8 mouse cellular contexts compared by ENCODE assay signal in genomic region chr1:171063569-171064490, GRCm38 (mm10). TPM values are rescaled to one million over a fixed set of nuclear protein-coding genes. Genes with fewer than 3 reads are reported as not detected.
DNase-seq lines count a peak whose midpoint lies in the region; ATAC-seq lines count a peak whose summit lies in the region.
"Not testable (repeated sequence)": the region's sequence is repeated elsewhere in the genome, so short reads cannot be mapped to it uniquely, and the experiment has no call there.

No protein-coding gene starts in this region.

- H3K4me3 ChIP-seq in forebrain, embryonic 14.5 days (ENCODE audit: low read depth, low read length), result peak overlapping the region; percentile 33
- H3K4me3 ChIP-seq in heart, embryonic 15.5 days, result peak overlapping the region; percentile 36
- peak overlapping the region; percentile 43 for H3K4me3 ChIP-seq in kidney, embryonic 16.5 days (ENCODE audit: low read length)
- peak overlapping the region; percentile 29 for H3K4me3 ChIP-seq in midbrain, embryonic 16.5 days (ENCODE audit: low read depth, low read length)

- H3K9me3 ChIP-seq in forebrain, embryonic 14.5 days (replicated peaks; ENCODE audit: control insufficient read depth, low read length); heart, embryonic 15.5 days (replicated peaks); kidney, embryonic 16.5 days (ENCODE audit: low read length); midbrain, embryonic 16.5 days (replicated peaks; ENCODE audit: control insufficient read depth, low read length, poor library complexity, severe bottlenecking): not testable (repeated sequence)

- H3K4me2 ChIP-seq in forebrain, embryonic 14.5 days (ENCODE audit: low read length), result peak overlapping the region; percentile 43
- peak overlapping the region; percentile 53 for H3K4me2 ChIP-seq in heart, embryonic 15.5 days
- H3K4me2 ChIP-seq in kidney, embryonic 16.5 days (replicated peaks; ENCODE audit: low read depth, low read length), result peak overlapping the region; percentile 51
- peak overlapping the region; percentile 53 for H3K4me2 ChIP-seq in midbrain, embryonic 16.5 days (ENCODE audit: low read length)

- peaks cover 19% of the 10 kb centered on the region for H3K27me3 ChIP-seq in forebrain, embryonic 14.5 days (replicated peaks; ENCODE audit: control insufficient read depth, insufficient read depth, low read length)
- H3K27me3 ChIP-seq in heart, embryonic 15.5 days, result peaks cover 33% of the 10 kb centered on the region
- peaks cover 22% of the 10 kb centered on the region for H3K27me3 ChIP-seq in kidney, embryonic 16.5 days (ENCODE audit: insufficient read depth, low read length)
- H3K27me3 ChIP-seq in midbrain, embryonic 16.5 days (ENCODE audit: control insufficient read depth, insufficient read depth, low read depth, low read length), result peaks cover 20% of the 10 kb centered on the region

- H3K27ac ChIP-seq in forebrain, embryonic 14.5 days (ENCODE audit: low read depth, low read length); heart, embryonic 15.5 days; kidney, embryonic 16.5 days (ENCODE audit: low read length); midbrain, embryonic 16.5 days (ENCODE audit: low read length): not testable (repeated sequence)

- DNase-seq in forebrain, embryonic 14.5 days (ENCODE audit: low spot score), result not testable (repeated sequence)
- DNase-seq in liver, result peak; percentile 19
- peak; percentile 64 for DNase-seq in spleen, adult 12 weeks (ENCODE audit: low spot score)
- DNase-seq in urinary bladder, postnatal 4 days (ENCODE audit: low spot score in 2 of 2), result peak; percentile 64 to 81

- H3K4me1 ChIP-seq in forebrain, embryonic 14.5 days (ENCODE audit: control insufficient read depth, insufficient read depth, low read length); kidney, embryonic 16.5 days (ENCODE audit: insufficient read depth, low read length); midbrain, embryonic 16.5 days (ENCODE audit: control insufficient read depth, insufficient read depth, low read length): not testable (repeated sequence)
- peaks cover 10% of the 10 kb centered on the region for H3K4me1 ChIP-seq in heart, embryonic 15.5 days (replicated peaks)

- peak; percentile 33; the same call in 1 of the 2 replicates for ATAC-seq in cerebellum, adult (ENCODE audit: insufficient number of reproducible peaks, low FRiP score, low TSS enrichment)
- ATAC-seq in forebrain, embryonic 14.5 days, result peak; percentile 73
- peak; percentile 53 for ATAC-seq in heart, embryonic 15.5 days (replicated peaks; ENCODE audit: insufficient number of reproducible peaks, insufficient read depth, low FRiP score, low read depth)
- ATAC-seq in kidney, embryonic 16.5 days (ENCODE audit: low FRiP score, low TSS enrichment), result peak; percentile 79
- ATAC-seq in midbrain, embryonic 16.5 days, result peak; percentile 64

- WGBS in forebrain, embryonic 14.5 days, result 8% methylated on average over 36 of the region's 61 CpGs
- WGBS in heart, embryonic 15.5 days, result 9% methylated on average over 41 of the region's 61 CpGs
- 9% methylated on average over 37 of the region's 61 CpGs for WGBS in kidney, embryonic 16.5 days
- WGBS in midbrain, embryonic 16.5 days, result 9% methylated on average over 37 of the region's 61 CpGs

- 0 out of 2 replicates have a peak overlapping the region, but pooled peaks have one; percentile 3 for H3K9ac ChIP-seq in forebrain, embryonic 14.5 days (ENCODE audit: low read length)
- H3K9ac ChIP-seq in heart, embryonic 15.5 days; kidney, embryonic 16.5 days (replicated peaks; ENCODE audit: low read length); midbrain, embryonic 16.5 days (ENCODE audit: low read depth, low read length): not testable (repeated sequence)

- not testable (repeated sequence) for H3K36me3 ChIP-seq in forebrain, embryonic 14.5 days (ENCODE audit: control insufficient read depth, insufficient read depth, low read length); heart, embryonic 15.5 days; kidney, embryonic 16.5 days (ENCODE audit: insufficient read depth, low read length); midbrain, embryonic 16.5 days (ENCODE audit: control insufficient read depth, insufficient read depth, low read length)

RNA-seq across cellular contexts. Expression of gene Fcgr3, which starts 0.9 kb away (rescaled TPM):
- 8.3 and 11.5 TPM in 2 replicates for polyA plus RNA-seq in forebrain, embryonic 14.5 days (2014; fragmentation: Nextera tagmentation; extraction: Ambion mirVana)
- 10.4 and 11.9 TPM in 2 replicates for polyA plus RNA-seq in heart, embryonic 15.5 days (2015; fragmentation: Nextera tagmentation; extraction: Ambion mirVana)
- 8.8 and 9.0 TPM in 2 replicates for polyA plus RNA-seq in kidney, embryonic 16.5 days (2015; fragmentation: Nextera tagmentation; extraction: Ambion mirVana)
- 6.8 and 9.0 TPM in 2 replicates for polyA plus RNA-seq in midbrain, embryonic 16.5 days (2015; fragmentation: Nextera tagmentation; extraction: Ambion mirVana)

RNA-seq across cellular contexts. Expression of gene Fcgr4, which starts 45.1 kb away (rescaled TPM):
- 0.41 and 0.50 TPM in 2 replicates for polyA plus RNA-seq in forebrain, embryonic 14.5 days (2014; fragmentation: Nextera tagmentation; extraction: Ambion mirVana)
- 1.1 and 1.4 TPM in 2 replicates for polyA plus RNA-seq in heart, embryonic 15.5 days (2015; fragmentation: Nextera tagmentation; extraction: Ambion mirVana)
- 0.87 and 1.3 TPM in 2 replicates for polyA plus RNA-seq in kidney, embryonic 16.5 days (2015; fragmentation: Nextera tagmentation; extraction: Ambion mirVana)
- 0.14 and 0.16 TPM in 2 replicates for polyA plus RNA-seq in midbrain, embryonic 16.5 days (2015; fragmentation: Nextera tagmentation; extraction: Ambion mirVana)

RNA-seq across cellular contexts. Expression of gene Cfap126, which starts 49.9 kb away (rescaled TPM):
- 7.2 and 8.8 TPM in 2 replicates for polyA plus RNA-seq in forebrain, embryonic 14.5 days (2014; fragmentation: Nextera tagmentation; extraction: Ambion mirVana)
- 2.7 and 3.5 TPM in 2 replicates for polyA plus RNA-seq in heart, embryonic 15.5 days (2015; fragmentation: Nextera tagmentation; extraction: Ambion mirVana)
- 2.9 and 3.0 TPM in 2 replicates for polyA plus RNA-seq in kidney, embryonic 16.5 days (2015; fragmentation: Nextera tagmentation; extraction: Ambion mirVana)
- 7.8 and 9.2 TPM in 2 replicates for polyA plus RNA-seq in midbrain, embryonic 16.5 days (2015; fragmentation: Nextera tagmentation; extraction: Ambion mirVana)
